Mouse (Mus musculus) intestine, postnatal 0 days (tissue): ENCODE data around the gene Chit1. TPM values are rescaled to one million over a fixed set of nuclear protein-coding genes. Genes with fewer than 3 reads are reported as not detected.
A peak's percentile ranks its signal among the peaks of the same experiment; 100 is the strongest.

Source experiments
- ATAC-seq: fragments of 200-750 bp; cut with Nextera tagmentation; 2 replicates; pipeline ENCODE4 v1.8.0; 2017; ENCODE audit warnings: mild to moderate bottlenecking, moderate TSS enrichment, moderate library complexity
- H3K27ac ChIP-seq: fragments of 300-500 bp; sonication (generic); 2 replicates; pipeline ENCODE4 v1.5.1; 2014; ENCODE audit warnings: mild to moderate bottlenecking, low read depth, low read length, moderate library complexity
- H3K27me3 ChIP-seq: fragments of 300-500 bp; sonication (generic); replicated peaks from 2 replicates; pipeline ENCODE4 v1.6.1; 2014; ENCODE audit warnings: low read length, mixed read lengths; ENCODE audit not compliant: control insufficient read depth, insufficient read depth
- H3K36me3 ChIP-seq: fragments of 300-500 bp; sonication (generic); 2 replicates; pipeline ENCODE4 v1.6.1; 2014; ENCODE audit warnings: mild to moderate bottlenecking, moderate library complexity; ENCODE audit not compliant: control insufficient read depth, insufficient read depth
- H3K4me1 ChIP-seq: fragments of 300-500 bp; sonication (generic); replicated peaks from 2 replicates; pipeline ENCODE4 v1.6.1; 2014; ENCODE audit warnings: antibody characterized with exemption, low read length, mixed read lengths; ENCODE audit not compliant: control insufficient read depth, insufficient read depth
- H3K4me2 ChIP-seq: fragments of 300-500 bp; sonication (generic); replicated peaks from 2 replicates; pipeline ENCODE4 v1.6.1; 2014; ENCODE audit warnings: low read depth, mild to moderate bottlenecking, moderate library complexity
- H3K4me3 ChIP-seq: fragments of 300-500 bp; sonication (generic); 2 replicates; pipeline ENCODE4 v1.5.1; 2014; ENCODE audit warnings: low read depth, low read length
- H3K9ac ChIP-seq: fragments of 300-500 bp; sonication (generic); 2 replicates; pipeline ENCODE4 v1.6.1; 2014; ENCODE audit warnings: mild to moderate bottlenecking, low read depth, low read length
- H3K9me3 ChIP-seq: fragments of 300-500 bp; sonication (generic); 2 replicates; pipeline ENCODE4 v1.6.1; 2016; ENCODE audit warnings: mixed run types; ENCODE audit not compliant: control insufficient read depth
- CTCF ChIP-seq: sonication (generic); IDR thresholded peaks from 2 replicates; pipeline ENCODE4 v1.5.1; 2016; ENCODE audit warnings: low read depth, mild to moderate bottlenecking, control low read depth, antibody characterized with exemption, moderate library complexity
- WGBS: fragments of 180-500 bp; shearing (Covaris S2); extraction: QIAGEN DNeasy Blood & Tissue Kit; methylation state at CpG from one replicate; pipeline ENCODE4 v1.1.7; 2014; 5-methylcytosine and 5-hydroxymethylcytosine counted together
- polyA plus RNA-seq: library from polyadenylated mRNA; unstranded; fragments of >200 nt; fragmentation: Nextera tagmentation; extraction: Ambion mirVana; gene quantifications from 2 replicates; pipeline ENCODE4 v1.2.1, GENCODE M21; 2015

The Chit1 gene
- polyA plus RNA-seq, 1 experiment from 2014 or later = not detected

DNA sequence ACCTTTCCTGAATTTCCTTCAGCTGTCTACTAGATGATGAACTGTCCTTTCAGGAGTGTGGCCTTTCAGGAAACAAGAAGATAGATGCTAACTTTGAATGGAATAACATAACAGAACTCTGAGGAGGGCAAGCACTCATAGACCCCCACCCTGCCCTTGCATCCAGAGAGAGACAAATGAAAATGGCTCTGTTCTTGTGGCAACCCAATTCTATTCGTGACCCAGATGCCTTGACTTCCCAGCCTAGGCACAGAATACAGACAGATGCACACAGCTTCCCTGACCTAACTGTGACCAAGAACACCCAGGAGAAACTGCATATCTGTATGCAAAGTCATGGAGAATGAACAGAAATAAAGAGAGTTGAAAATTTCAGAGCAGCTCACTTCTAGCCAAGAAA lies 37.4 kb upstream of the Chit1 start:
- peaks cover 25% of the 10 kb centered on the region for H3K36me3 ChIP-seq
- H3K9me3 ChIP-seq = no peaks in the 10 kb centered on the region
- peaks cover 3% of the 10 kb centered on the region; the same call in 1 of the 2 replicates for H3K4me1 ChIP-seq
- no peaks in the 10 kb centered on the region for H3K27me3 ChIP-seq
- WGBS = 76% methylated on average over 1 of the region's 1 CpGs
- no peak overlapping the region for H3K27ac ChIP-seq
- no peak overlapping the region for H3K9ac ChIP-seq
- ATAC-seq = no peak
- no peak overlapping the region for H3K4me3 ChIP-seq
- no peak for TF ChIP-seq CTCF
- H3K4me2 ChIP-seq = no peak overlapping the region

DNA sequence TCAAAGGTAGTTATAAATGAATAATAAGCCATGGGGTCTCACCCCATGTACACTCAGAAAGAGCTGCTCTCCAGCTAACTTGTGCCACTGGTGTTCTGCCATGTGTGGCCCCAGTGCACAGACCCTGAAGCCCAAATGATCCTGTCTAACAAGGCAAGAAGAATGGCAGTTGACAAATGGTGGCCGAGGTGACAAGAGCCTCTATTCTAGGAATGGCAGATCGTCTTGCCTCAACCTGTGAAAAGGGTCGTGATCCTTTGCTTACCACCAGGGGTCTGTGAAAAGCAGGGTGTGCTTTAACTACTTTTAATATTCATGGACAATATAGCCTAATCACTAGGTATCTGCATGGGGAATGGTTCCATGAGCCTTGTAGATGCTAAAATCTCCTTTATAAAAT lies 36.9 kb upstream of the Chit1 start:
- Histone ChIP-seq H3K9me3 (no peaks in the 10 kb centered on the region), H3K36me3 (peaks cover 25% of the 10 kb centered on the region), H3K4me3 (no peak overlapping the region), H3K4me2 (no peak overlapping the region), H3K4me1 (peaks cover 3% of the 10 kb centered on the region; the same call in 1 of the 2 replicates), H3K9ac (no peak overlapping the region), H3K27ac (no peak overlapping the region), H3K27me3 (no peaks in the 10 kb centered on the region)
- no peak for TF ChIP-seq CTCF
- 72% methylated on average over 3 of the region's 3 CpGs for WGBS
- ATAC-seq = no peak

DNA sequence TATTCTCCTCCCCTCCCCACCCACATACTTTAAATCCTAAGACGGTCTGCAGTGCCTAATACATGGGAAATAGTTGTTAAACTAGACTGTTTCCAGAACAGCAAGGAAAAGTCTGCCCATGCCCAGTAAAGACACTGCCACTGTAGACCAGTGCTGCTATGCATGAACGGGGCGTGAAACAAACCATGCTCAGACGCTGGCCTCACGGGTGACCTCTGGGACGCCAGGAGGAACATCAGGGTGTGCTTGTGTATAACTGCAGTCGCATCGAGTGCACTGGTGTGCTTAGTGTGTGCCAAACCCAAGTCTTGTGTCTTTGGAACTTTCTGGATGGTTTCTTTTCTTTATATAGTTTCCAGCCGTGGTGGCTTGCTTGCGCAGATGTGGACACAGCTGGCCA lies 36.4 kb upstream of the Chit1 start:
- WGBS = 79% methylated on average over 10 of the region's 10 CpGs
- Histone ChIP-seq H3K4me3 (no peak overlapping the region), H3K27me3 (no peaks in the 10 kb centered on the region), H3K9ac (no peak overlapping the region), H3K27ac (no peak overlapping the region), H3K36me3 (peaks cover 25% of the 10 kb centered on the region), H3K4me1 (peaks cover 3% of the 10 kb centered on the region; the same call in 1 of the 2 replicates), H3K4me2 (no peak overlapping the region), H3K9me3 (no peaks in the 10 kb centered on the region)
- no peak for ATAC-seq
- no peak for TF ChIP-seq CTCF

DNA sequence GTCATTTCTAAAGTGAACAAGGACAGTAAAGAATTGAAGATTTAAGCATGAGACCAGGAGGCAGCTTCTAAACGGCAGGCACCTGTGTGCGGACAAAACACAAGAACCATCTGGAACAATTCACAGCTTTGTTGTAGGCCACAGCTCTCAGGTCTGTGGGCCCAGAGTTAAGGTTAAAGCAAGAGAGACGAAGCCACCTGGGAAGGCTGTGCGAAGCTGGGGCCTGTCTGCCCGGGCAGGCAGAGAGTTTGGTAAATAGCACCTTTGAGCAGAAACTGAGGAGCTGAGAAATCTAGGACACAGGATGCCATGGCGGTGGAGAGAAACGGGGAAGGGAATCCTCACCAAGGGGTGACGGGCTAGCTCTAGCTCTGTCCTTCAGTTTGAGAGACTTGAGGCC lies 35.5 kb upstream of the Chit1 start:
- Histone ChIP-seq H3K27me3 (no peaks in the 10 kb centered on the region), H3K4me1 (peaks cover 3% of the 10 kb centered on the region; the same call in 1 of the 2 replicates), H3K4me3 (no peak overlapping the region), H3K4me2 (peak overlapping the region; percentile 77), H3K27ac (no peak overlapping the region), H3K36me3 (peaks cover 25% of the 10 kb centered on the region), H3K9ac (no peak overlapping the region), H3K9me3 (no peaks in the 10 kb centered on the region)
- ATAC-seq = no peak
- no peak for TF ChIP-seq CTCF
- 86% methylated on average over 8 of the region's 8 CpGs for WGBS

DNA sequence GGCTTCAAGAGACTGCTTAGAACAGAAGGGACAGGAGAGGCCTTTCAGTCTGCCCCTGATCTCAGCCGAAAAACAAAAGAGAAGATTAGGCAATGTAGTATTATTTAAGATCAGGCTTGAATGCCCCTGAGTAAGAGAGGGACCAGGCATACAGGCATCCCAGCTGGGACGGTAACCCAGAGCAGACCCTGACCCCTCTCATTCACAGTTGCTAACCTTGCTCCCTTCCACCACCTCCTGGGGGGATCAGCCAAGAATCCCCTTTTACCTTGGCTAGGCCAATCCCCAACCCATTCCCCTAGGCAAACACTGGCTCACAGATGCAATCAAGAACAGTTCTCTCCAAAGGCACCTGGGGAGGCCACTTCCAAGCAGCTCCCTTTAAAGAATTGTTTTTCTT lies 34.3 kb upstream of the Chit1 start:
- Histone ChIP-seq H3K4me1 (no peaks in the 10 kb centered on the region; the same call in 1 of the 2 replicates), H3K9ac (no peak overlapping the region), H3K4me2 (peak overlapping the region; percentile 77), H3K9me3 (no peaks in the 10 kb centered on the region), H3K36me3 (peaks cover 25% of the 10 kb centered on the region), H3K27me3 (no peaks in the 10 kb centered on the region), H3K4me3 (peak overlapping the region; percentile 82), H3K27ac (no peak overlapping the region)
- no peak for TF ChIP-seq CTCF
- ATAC-seq = no peak
- WGBS = 66% methylated on average over 2 of the region's 2 CpGs

DNA sequence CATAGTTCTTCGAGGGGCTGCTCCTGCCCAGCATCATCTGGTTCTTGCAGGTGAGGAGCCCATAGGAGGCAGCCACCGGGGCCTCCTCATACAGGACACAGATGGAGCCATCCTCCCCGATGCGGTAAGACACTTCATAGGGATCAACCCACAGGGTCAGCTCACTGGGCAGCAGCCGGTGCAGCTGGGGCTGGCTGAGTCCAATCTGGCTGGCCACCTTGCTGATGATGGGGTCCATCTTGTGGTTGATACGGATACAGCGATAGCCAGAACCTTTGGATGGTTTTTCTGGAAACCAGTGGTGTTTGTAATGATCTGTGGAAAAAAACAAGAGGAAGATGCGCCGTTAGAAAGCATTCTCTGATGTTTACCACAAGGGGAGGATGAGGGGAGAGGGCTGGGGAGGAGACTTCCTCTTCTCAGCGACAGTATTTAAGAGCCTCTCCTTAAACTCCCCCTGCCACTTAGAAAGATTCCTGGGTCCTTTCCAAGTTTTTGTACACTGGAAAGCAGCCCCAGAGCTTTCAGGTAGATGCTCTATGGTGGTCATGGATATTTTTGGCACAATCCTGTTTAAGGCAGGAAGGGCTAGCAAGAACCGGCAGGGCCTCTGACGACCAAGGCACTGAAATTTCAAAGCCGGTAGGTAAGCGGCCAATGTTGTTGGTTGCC lies 33.5 kb upstream of the Chit1 start:
- Histone ChIP-seq H3K4me1 (no peaks in the 10 kb centered on the region; the same call in 1 of the 2 replicates), H3K4me3 (peak overlapping the region; percentile 82), H3K4me2 (peak overlapping the region; percentile 77), H3K27ac (peak overlapping the region; percentile 70; the same call in 1 of the 2 replicates), H3K36me3 (peaks cover 25% of the 10 kb centered on the region), H3K9me3 (no peaks in the 10 kb centered on the region), H3K27me3 (no peaks in the 10 kb centered on the region), H3K9ac (peak overlapping the region; percentile 91)
- WGBS = 39% methylated on average over 14 of the region's 14 CpGs
- no peak for ATAC-seq
- TF ChIP-seq CTCF = peak; percentile 61
